Mouse (Mus musculus): ENCODE results near the gene Raf1. TPM values are rescaled to one million over a fixed set of nuclear protein-coding genes. Genes with fewer than 3 reads are reported as not detected.

Raf1 gene
- polyA plus RNA-seq, 1 experiment, result 1.6 TPM

DNA sequence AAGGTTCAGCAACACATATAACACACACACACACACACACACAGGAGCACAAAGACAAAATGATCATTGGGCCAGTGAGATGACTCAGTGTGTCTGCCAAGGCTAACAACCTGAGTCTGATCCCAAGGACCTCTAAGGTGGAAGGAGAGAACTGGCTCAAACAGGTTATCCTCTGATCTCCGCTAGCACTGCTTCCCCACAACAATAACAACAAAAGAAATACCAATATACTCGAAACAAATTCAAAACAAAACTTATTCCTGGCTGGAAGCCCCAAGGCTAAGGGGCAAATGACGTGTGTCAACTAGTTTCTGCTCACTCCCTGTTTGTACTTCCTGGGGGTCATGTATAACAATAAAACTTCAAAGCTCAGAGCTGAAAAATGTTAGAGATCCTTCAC is 11.3 kb upstream of the Raf1 start:
- H3K4me3 ChIP-seq (replicated peaks), result no peak overlapping the region
- no peak for TF ChIP-seq TAL1 (IDR thresholded peaks at IDR 0.05; ENCODE audit: low read length)
- H3K27me3 ChIP-seq (ENCODE audit: control insufficient read depth), result no peaks in the 10 kb centered on the region
- peaks cover 16% of the 10 kb centered on the region for H3K4me1 ChIP-seq (ENCODE audit: control insufficient read depth)
- peaks cover 2% of the 10 kb centered on the region; the same call in 1 of the 2 replicates for H3K9me3 ChIP-seq (ENCODE audit: control insufficient read depth, low read length)
- no peaks in the 10 kb centered on the region for H3K36me3 ChIP-seq (ENCODE audit: control insufficient read depth)

DNA sequence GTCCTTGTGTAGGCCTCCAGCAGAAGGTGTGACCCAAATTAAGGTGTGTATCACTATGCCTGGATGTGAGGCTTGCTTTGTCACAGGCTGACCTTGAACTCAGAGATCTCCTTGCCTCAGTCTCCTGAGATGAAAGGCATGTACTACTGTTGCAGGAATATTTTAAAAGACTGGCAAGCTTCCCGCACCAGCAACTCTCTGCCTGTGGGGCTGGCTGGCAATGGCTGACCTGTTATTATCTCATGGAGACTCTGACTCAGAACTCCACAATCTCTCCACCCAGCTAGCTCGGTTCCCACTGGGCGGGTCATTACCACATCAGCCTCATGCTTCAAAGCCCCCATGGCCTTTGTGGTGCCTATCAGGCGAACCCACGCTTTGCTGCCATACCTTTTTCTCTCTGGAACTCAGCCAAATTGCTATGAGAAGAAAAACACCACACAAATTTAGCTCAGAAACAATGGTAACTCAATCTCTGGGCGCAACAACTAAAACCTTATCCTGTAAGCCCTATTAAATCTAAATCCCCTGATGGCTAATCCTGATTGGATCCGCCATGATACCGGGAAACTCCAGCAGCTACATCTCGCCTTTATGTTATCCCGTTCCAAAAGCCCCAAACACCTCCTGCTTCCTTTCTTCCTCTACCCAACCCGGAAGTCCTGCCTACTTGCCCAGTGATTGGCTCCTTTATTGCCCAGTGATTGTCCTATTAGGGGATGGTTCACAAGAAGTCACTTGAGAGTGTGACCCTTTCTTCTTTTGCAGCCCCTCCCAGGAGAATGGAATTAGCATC is 8.6 kb upstream of the Raf1 start:
- peak overlapping the region; percentile 36 for H3K4me3 ChIP-seq (replicated peaks)
- H3K4me1 ChIP-seq (ENCODE audit: control insufficient read depth), result peaks cover 19% of the 10 kb centered on the region
- H3K27me3 ChIP-seq (ENCODE audit: control insufficient read depth), result no peaks in the 10 kb centered on the region
- TF ChIP-seq GATA1 (IDR thresholded peaks at IDR 0.05; ENCODE audit: low read length), result no peak
- no peak for TF ChIP-seq TAL1 (IDR thresholded peaks at IDR 0.05; ENCODE audit: low read length)
- H3K36me3 ChIP-seq (ENCODE audit: control insufficient read depth), result no peaks in the 10 kb centered on the region
- H3K9me3 ChIP-seq (ENCODE audit: control insufficient read depth, low read length), result peaks cover 2% of the 10 kb centered on the region; the same call in 1 of the 2 replicates

DNA sequence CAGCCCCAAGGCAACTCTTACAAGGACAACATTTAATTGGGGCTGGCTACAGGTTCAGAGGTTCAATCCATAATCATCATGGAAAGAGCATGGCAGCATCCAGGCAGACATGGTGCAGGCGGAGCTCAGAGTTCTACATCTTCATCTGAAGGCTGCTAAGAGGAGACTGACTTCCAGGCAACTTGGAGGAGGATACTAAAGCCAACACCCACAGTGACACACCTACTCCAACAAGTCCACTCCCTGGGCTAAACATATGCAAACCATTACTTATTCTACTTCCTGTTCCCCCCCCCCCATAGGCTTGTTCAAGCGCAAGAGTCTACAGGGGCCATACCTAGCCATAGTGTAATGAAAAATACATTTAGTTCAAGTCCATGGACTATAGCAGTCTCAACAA is 7.8 kb upstream of the Raf1 start:
- Histone ChIP-seq H3K4me3 (replicated peaks) (no peak overlapping the region), H3K36me3 (ENCODE audit: control insufficient read depth) (no peaks in the 10 kb centered on the region)
- no peak for TF ChIP-seq TAL1 (IDR thresholded peaks at IDR 0.05; ENCODE audit: low read length)
- TF ChIP-seq GATA1 (IDR thresholded peaks at IDR 0.05; ENCODE audit: low read length), result no peak

DNA sequence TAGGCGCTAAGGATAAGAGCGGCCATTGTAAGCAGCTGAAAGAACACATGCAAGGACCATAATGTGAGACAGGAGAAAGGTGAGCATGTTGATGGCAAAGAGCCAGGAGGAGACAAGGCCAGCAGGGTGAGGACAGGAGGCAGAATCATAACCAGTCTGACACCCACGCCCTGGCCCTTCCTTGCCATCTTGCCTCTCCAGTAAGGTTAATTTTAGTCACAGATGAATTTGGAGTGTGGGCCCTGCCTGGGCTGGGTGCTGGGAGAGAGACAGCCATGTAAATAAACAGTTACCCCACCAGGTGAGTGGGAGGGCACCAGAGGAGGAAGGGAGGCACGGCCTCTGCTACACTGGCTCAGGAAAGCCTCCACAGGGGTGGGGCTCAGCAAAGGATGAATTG is 4.6 kb upstream of the Raf1 start:
- H3K4me3 ChIP-seq (replicated peaks), result no peak overlapping the region
- peaks cover 41% of the 10 kb centered on the region for H3K4me1 ChIP-seq (ENCODE audit: control insufficient read depth)
- TF ChIP-seq GATA1 (IDR thresholded peaks at IDR 0.05; ENCODE audit: low read length) (no peak), TAL1 (IDR thresholded peaks at IDR 0.05; ENCODE audit: low read length) (no peak)
- H3K27me3 ChIP-seq (ENCODE audit: control insufficient read depth), result no peaks in the 10 kb centered on the region
- no peaks in the 10 kb centered on the region for H3K36me3 ChIP-seq (ENCODE audit: control insufficient read depth)
- H3K9me3 ChIP-seq (ENCODE audit: control insufficient read depth, low read length), result no peaks in the 10 kb centered on the region

More for the DNA sequence above, 7.8 kb upstream of the Raf1 start:
- Histone ChIP-seq H3K9me3 (ENCODE audit: control insufficient read depth, low read length) (peaks cover 2% of the 10 kb centered on the region; the same call in 1 of the 2 replicates), H3K27me3 (ENCODE audit: control insufficient read depth) (no peaks in the 10 kb centered on the region), H3K4me1 (ENCODE audit: control insufficient read depth) (peaks cover 19% of the 10 kb centered on the region)

DNA sequence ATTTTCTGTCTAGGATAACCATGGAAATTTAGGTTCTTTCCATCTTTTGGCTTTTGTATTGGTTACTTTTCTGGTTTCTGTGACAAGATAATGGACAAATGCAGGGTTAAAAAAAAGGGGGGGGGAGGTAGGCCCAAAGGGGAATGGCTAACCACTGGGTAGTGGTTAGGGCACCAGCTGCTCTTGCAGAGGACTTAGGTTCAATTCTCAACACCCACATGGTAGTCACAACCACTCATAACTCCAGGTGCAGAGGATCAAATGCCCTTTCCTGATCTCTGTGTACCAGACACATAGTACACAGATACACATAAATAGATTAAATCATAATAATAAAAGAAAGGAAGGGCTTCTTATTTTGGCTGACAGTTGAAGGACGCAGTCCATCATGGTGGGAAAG is 1.6 kb upstream of the Raf1 start:
- no peaks in the 10 kb centered on the region for H3K9me3 ChIP-seq (ENCODE audit: control insufficient read depth, low read length)
- TF ChIP-seq GATA1 (IDR thresholded peaks at IDR 0.05; ENCODE audit: low read length), result no peak
- TF ChIP-seq TAL1 (IDR thresholded peaks at IDR 0.05; ENCODE audit: low read length), result no peak
- no peaks in the 10 kb centered on the region for H3K27me3 ChIP-seq (ENCODE audit: control insufficient read depth)

DNA sequence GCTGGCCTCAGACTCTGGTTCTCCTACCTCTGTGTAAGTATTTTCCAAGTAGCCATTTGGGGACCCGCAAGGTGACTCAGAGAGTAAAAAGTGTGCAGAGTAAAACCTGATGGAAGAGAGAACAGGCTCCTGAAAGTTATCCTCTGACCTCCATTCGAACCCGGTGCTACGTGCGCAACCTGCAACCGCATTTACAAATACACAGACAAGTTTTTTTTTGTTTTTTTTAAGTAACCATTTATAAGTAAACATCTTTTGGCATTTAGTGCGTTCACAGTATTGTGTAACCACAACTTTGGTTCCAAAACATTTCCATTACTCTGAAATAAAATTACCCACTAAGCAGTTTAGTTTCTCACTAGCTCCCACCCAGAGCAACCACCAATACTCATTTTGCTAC is 1.0 kb upstream of the Raf1 start:
- H3K9me3 ChIP-seq (ENCODE audit: control insufficient read depth, low read length), result no peaks in the 10 kb centered on the region
- H3K4me3 ChIP-seq (replicated peaks), result peak overlapping the region; percentile 90
- no peaks in the 10 kb centered on the region for H3K36me3 ChIP-seq (ENCODE audit: control insufficient read depth)
- no peaks in the 10 kb centered on the region for H3K27me3 ChIP-seq (ENCODE audit: control insufficient read depth)
- H3K4me1 ChIP-seq (ENCODE audit: control insufficient read depth), result peaks cover 50% of the 10 kb centered on the region
- no peak for TF ChIP-seq GATA1 (IDR thresholded peaks at IDR 0.05; ENCODE audit: low read length)
- no peak for TF ChIP-seq TAL1 (IDR thresholded peaks at IDR 0.05; ENCODE audit: low read length)

More for the DNA sequence above, 1.6 kb upstream of the Raf1 start:
- H3K4me1 ChIP-seq (ENCODE audit: control insufficient read depth), result peaks cover 47% of the 10 kb centered on the region
- H3K36me3 ChIP-seq (ENCODE audit: control insufficient read depth), result no peaks in the 10 kb centered on the region
- H3K4me3 ChIP-seq (replicated peaks), result no peak overlapping the region

DNA sequence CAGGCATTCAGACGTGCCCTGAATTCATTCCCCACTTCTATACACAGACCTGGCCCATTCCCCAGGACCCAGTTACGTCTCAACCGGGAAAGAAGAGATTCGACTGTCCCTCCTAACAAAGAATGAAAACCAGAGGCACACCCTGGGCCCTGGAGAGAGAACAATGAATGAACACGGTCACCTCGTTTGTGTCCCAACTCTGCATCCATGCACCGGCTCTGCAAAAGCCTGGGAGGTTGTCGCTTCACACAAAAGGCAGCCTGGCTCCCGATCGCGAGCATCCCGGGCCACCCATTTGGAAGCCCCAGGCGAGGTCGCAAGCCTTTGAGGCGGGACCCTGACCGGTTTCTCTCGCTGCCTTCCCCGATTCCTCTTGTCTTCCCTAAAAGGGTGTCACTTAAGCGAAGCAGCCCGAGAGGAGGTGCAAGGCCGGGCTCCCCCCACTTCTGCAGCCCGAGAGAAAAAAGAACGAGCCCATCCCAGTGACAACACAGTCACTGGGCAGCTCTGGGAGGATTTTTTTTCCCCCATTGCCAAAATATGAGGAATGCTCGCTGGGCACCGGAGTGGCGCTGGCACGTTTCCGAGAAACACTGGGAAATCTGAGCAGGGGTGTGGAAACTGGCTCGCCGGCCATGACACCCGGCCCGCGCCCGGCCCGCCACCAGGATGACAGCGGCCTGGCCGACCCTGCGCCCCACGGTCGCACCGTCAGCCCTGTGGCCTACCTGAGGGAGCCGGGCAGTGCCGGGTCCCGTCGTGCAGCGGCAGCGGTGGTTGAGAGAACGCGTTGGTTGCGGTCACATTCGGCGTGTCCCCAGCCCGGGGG is 713 bp downstream of the Raf1 start:
- Histone ChIP-seq H3K4me1 (ENCODE audit: control insufficient read depth) (peaks cover 55% of the 10 kb centered on the region), H3K27me3 (ENCODE audit: control insufficient read depth) (no peaks in the 10 kb centered on the region), H3K4me3 (replicated peaks) (peak overlapping the region; percentile 90), H3K9me3 (ENCODE audit: control insufficient read depth, low read length) (no peaks in the 10 kb centered on the region), H3K36me3 (ENCODE audit: control insufficient read depth) (peaks cover 3% of the 10 kb centered on the region)
- TF ChIP-seq TAL1 (IDR thresholded peaks at IDR 0.05; ENCODE audit: low read length) (no peak), GATA1 (IDR thresholded peaks at IDR 0.05; ENCODE audit: low read length) (no peak)

DNA sequence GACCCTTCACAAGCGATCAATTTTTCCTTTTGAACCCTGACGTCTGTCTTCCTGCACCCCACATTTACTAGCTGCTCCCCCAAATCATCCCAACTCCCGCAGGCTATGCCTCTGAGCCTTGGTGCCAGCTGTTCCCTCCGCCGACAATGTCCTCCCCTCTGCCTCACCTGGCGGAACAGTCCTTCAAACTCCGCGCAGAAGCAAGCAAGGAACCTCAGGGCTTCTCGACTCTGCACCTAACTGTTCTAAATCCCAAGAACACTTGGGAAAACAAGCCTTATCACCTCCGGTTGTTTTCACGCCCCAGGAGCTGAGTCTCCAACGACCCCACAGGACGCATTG is 1.3 kb downstream of the Raf1 start:
- Histone ChIP-seq H3K36me3 (ENCODE audit: control insufficient read depth) (peaks cover 6% of the 10 kb centered on the region), H3K4me3 (replicated peaks) (peak overlapping the region; percentile 90), H3K4me1 (ENCODE audit: control insufficient read depth) (peaks cover 58% of the 10 kb centered on the region), H3K27me3 (ENCODE audit: control insufficient read depth) (no peaks in the 10 kb centered on the region), H3K9me3 (ENCODE audit: control insufficient read depth, low read length) (no peaks in the 10 kb centered on the region)
- TF ChIP-seq GATA1 (IDR thresholded peaks at IDR 0.05; ENCODE audit: low read length), result no peak
- no peak for TF ChIP-seq TAL1 (IDR thresholded peaks at IDR 0.05; ENCODE audit: low read length)

DNA sequence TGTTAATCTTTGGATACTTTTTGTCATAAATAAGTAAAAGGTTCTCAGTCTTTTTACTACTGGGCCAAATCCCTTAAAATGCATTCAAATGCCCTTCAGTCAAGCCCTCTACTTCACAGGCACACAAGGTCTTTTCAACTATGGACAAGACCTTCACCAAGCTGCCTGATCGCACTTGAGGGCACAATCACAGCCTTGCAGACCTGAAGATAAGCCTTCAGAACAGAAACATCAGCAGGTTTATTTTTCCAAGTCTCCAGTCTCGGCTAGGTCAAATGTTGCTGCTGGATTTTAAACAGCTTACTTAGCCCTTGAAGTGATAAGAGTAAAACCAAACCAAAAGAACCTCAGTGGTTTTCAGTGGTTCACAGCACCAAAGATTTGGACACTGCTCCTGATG is 2.1 kb downstream of the Raf1 start:
- H3K36me3 ChIP-seq (ENCODE audit: control insufficient read depth), result peaks cover 8% of the 10 kb centered on the region
- TF ChIP-seq TAL1 (IDR thresholded peaks at IDR 0.05; ENCODE audit: low read length) (no peak), GATA1 (IDR thresholded peaks at IDR 0.05; ENCODE audit: low read length) (no peak)
- peaks cover 58% of the 10 kb centered on the region for H3K4me1 ChIP-seq (ENCODE audit: control insufficient read depth)
- peak overlapping the region; percentile 90 for H3K4me3 ChIP-seq (replicated peaks)
- H3K9me3 ChIP-seq (ENCODE audit: control insufficient read depth, low read length), result no peaks in the 10 kb centered on the region
- H3K27me3 ChIP-seq (ENCODE audit: control insufficient read depth), result no peaks in the 10 kb centered on the region

All from erythroblast, embryonic 14.5 days (primary cell).